Mouse (Mus musculus): ENCODE results near the gene Stoml2. TPM values are rescaled to one million over a fixed set of nuclear protein-coding genes. Genes with fewer than 3 reads are reported as not detected.
A peak's percentile ranks its signal among the peaks of the same experiment; 100 is the strongest.

Gene Stoml2
- polyA plus RNA-seq, 1 experiment from 2014 or later, result 119 TPM

GRCm38 (mm10) chr4:43024673-43025072 lies 6.8 kb downstream of the Stoml2 start:
- WGBS, result 75% methylated on average over 14 of the region's 14 CpGs

GRCm38 (mm10) chr4:43021341-43021740 lies 10.2 kb downstream of the Stoml2 start:
- Histone ChIP-seq H3K9ac (ENCODE audit: low read depth, low read length) (no peak overlapping the region), H3K27ac (ENCODE audit: low read depth, low read length) (no peak overlapping the region), H3K4me3 (ENCODE audit: low read depth, low read length) (no peak overlapping the region), H3K4me2 (replicated peaks; ENCODE audit: low read depth) (no peak overlapping the region), H3K36me3 (ENCODE audit: control insufficient read depth, insufficient read depth) (peaks cover 59% of the 10 kb centered on the region), H3K9me3 (ENCODE audit: control insufficient read depth) (no peaks in the 10 kb centered on the region), H3K27me3 (replicated peaks; ENCODE audit: control insufficient read depth, insufficient read depth, low read length) (no peaks in the 10 kb centered on the region), H3K4me1 (replicated peaks; ENCODE audit: control insufficient read depth, insufficient read depth, low read length) (0 out of 2 replicates have a peak, but pooled peaks cover 5% of the 10 kb centered on the region)
- no peak for ATAC-seq
- no peak for TF ChIP-seq CTCF (IDR thresholded peaks at IDR 0.05; ENCODE audit: low read depth)
- WGBS, result 83% methylated on average over 17 of the region's 17 CpGs

More at GRCm38 (mm10) chr4:43024673-43025072, 6.8 kb downstream of the Stoml2 start:
- Histone ChIP-seq H3K27ac (ENCODE audit: low read depth, low read length) (no peak overlapping the region), H3K4me3 (ENCODE audit: low read depth, low read length) (peak overlapping the region; percentile 61), H3K9me3 (ENCODE audit: control insufficient read depth) (no peaks in the 10 kb centered on the region), H3K36me3 (ENCODE audit: control insufficient read depth, insufficient read depth) (peaks cover 50% of the 10 kb centered on the region), H3K4me2 (replicated peaks; ENCODE audit: low read depth) (peak overlapping the region; percentile 68), H3K27me3 (replicated peaks; ENCODE audit: control insufficient read depth, insufficient read depth, low read length) (no peaks in the 10 kb centered on the region), H3K9ac (ENCODE audit: low read depth, low read length) (peak overlapping the region; percentile 41), H3K4me1 (replicated peaks; ENCODE audit: control insufficient read depth, insufficient read depth, low read length) (0 out of 2 replicates have a peak, but pooled peaks cover 5% of the 10 kb centered on the region)
- ATAC-seq, result no peak
- no peak for TF ChIP-seq CTCF (IDR thresholded peaks at IDR 0.05; ENCODE audit: low read depth)

- no peak overlapping the region for H3K9ac ChIP-seq (ENCODE audit: low read depth, low read length)
- 0 out of 2 replicates have a peak, but pooled peaks cover 5% of the 10 kb centered on the region for H3K4me1 ChIP-seq (replicated peaks; ENCODE audit: control insufficient read depth, insufficient read depth, low read length)
- H3K36me3 ChIP-seq (ENCODE audit: control insufficient read depth, insufficient read depth), result peaks cover 59% of the 10 kb centered on the region
- TF ChIP-seq CTCF (IDR thresholded peaks at IDR 0.05; ENCODE audit: low read depth), result no peak
- WGBS, result 85% methylated on average over 16 of the region's 16 CpGs
- H3K27me3 ChIP-seq (replicated peaks; ENCODE audit: control insufficient read depth, insufficient read depth, low read length), result no peaks in the 10 kb centered on the region
- H3K4me3 ChIP-seq (ENCODE audit: low read depth, low read length), result no peak overlapping the region
- H3K4me2 ChIP-seq (replicated peaks; ENCODE audit: low read depth), result no peak overlapping the region
- H3K27ac ChIP-seq (ENCODE audit: low read depth, low read length), result no peak overlapping the region
- no peak for ATAC-seq
- no peaks in the 10 kb centered on the region for H3K9me3 ChIP-seq (ENCODE audit: control insufficient read depth)
These were observed 10.6 kb downstream of the Stoml2 start for GRCm38 (mm10) chr4:43020876-43021275.

- 0 out of 2 replicates have a peak, but pooled peaks cover 4% of the 10 kb centered on the region for H3K4me1 ChIP-seq (replicated peaks; ENCODE audit: control insufficient read depth, insufficient read depth, low read length)
- no peak for TF ChIP-seq CTCF (IDR thresholded peaks at IDR 0.05; ENCODE audit: low read depth)
- ATAC-seq, result no peak
- no peaks in the 10 kb centered on the region for H3K9me3 ChIP-seq (ENCODE audit: control insufficient read depth)
- no peak overlapping the region for H3K4me2 ChIP-seq (replicated peaks; ENCODE audit: low read depth)
- H3K9ac ChIP-seq (ENCODE audit: low read depth, low read length), result no peak overlapping the region
- H3K27ac ChIP-seq (ENCODE audit: low read depth, low read length), result no peak overlapping the region
- no peak overlapping the region for H3K4me3 ChIP-seq (ENCODE audit: low read depth, low read length)
- WGBS, result 90% methylated on average over 23 of the region's 23 CpGs
- no peaks in the 10 kb centered on the region for H3K27me3 ChIP-seq (replicated peaks; ENCODE audit: control insufficient read depth, insufficient read depth, low read length)
- peaks cover 59% of the 10 kb centered on the region for H3K36me3 ChIP-seq (ENCODE audit: control insufficient read depth, insufficient read depth)
These were observed 11.7 kb downstream of the Stoml2 start for GRCm38 (mm10) chr4:43019641-43020465.

GRCm38 (mm10) chr4:43019176-43019575 lies 12.3 kb downstream of the Stoml2 start:
- Histone ChIP-seq H3K9me3 (ENCODE audit: control insufficient read depth) (no peaks in the 10 kb centered on the region), H3K27me3 (replicated peaks; ENCODE audit: control insufficient read depth, insufficient read depth, low read length) (no peaks in the 10 kb centered on the region), H3K27ac (ENCODE audit: low read depth, low read length) (no peak overlapping the region), H3K4me3 (ENCODE audit: low read depth, low read length) (no peak overlapping the region), H3K4me1 (replicated peaks; ENCODE audit: control insufficient read depth, insufficient read depth, low read length) (no peaks in the 10 kb centered on the region), H3K36me3 (ENCODE audit: control insufficient read depth, insufficient read depth) (peaks cover 59% of the 10 kb centered on the region), H3K9ac (ENCODE audit: low read depth, low read length) (no peak overlapping the region), H3K4me2 (replicated peaks; ENCODE audit: low read depth) (no peak overlapping the region)
- no peak for TF ChIP-seq CTCF (IDR thresholded peaks at IDR 0.05; ENCODE audit: low read depth)
- ATAC-seq, result no peak
- 91% methylated on average over 10 of the region's 10 CpGs for WGBS

GRCm38 (mm10) chr4:43018156-43018555 lies 13.4 kb downstream of the Stoml2 start:
- H3K27ac ChIP-seq (ENCODE audit: low read depth, low read length), result no peak overlapping the region
- H3K9me3 ChIP-seq (ENCODE audit: control insufficient read depth), result no peaks in the 10 kb centered on the region
- no peak for TF ChIP-seq CTCF (IDR thresholded peaks at IDR 0.05; ENCODE audit: low read depth)
- WGBS, result 92% methylated on average over 4 of the region's 4 CpGs
- H3K4me1 ChIP-seq (replicated peaks; ENCODE audit: control insufficient read depth, insufficient read depth, low read length), result no peaks in the 10 kb centered on the region
- no peak for ATAC-seq
- H3K4me3 ChIP-seq (ENCODE audit: low read depth, low read length), result no peak overlapping the region
- no peaks in the 10 kb centered on the region for H3K27me3 ChIP-seq (replicated peaks; ENCODE audit: control insufficient read depth, insufficient read depth, low read length)
- no peak overlapping the region for H3K9ac ChIP-seq (ENCODE audit: low read depth, low read length)
- H3K4me2 ChIP-seq (replicated peaks; ENCODE audit: low read depth), result no peak overlapping the region
- peaks cover 54% of the 10 kb centered on the region for H3K36me3 ChIP-seq (ENCODE audit: control insufficient read depth, insufficient read depth)

All from intestine, postnatal 0 days (tissue).